12 mouse cellular contexts compared by ENCODE assay signal in the genomic region with DNA sequence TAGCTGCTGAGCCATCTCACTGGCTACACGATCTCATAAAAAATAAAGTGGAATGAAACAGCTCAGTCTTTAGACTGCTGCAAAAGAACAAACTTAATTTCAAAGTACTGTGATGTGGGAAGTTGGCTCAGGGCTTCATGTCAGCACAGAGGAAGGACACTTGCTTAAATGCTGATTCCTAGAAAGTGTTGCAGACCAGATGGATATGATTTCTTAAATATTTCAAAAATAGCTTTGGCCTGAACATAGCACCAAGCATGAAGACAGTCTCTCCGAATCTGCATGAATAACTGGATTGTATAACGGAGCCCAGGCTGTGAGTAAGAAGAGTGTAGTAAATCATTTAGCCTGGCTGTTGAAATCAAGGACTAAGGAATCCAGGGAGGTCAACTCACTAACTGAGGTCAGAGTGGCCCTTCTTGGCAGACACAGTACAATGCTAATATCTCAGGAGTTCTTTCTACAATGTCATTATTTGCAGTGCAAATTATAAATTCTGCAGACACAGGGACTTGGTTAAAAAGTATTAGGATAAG.
DNase-seq lines count a peak whose midpoint lies in the region; ATAC-seq and TF ChIP-seq lines count a peak whose summit lies in the region.
"Had no signal": no experiment of that assay in that cellular context is flagged by ENCODE, and none has a peak within 500 bp of the region (broad histone marks: within the 10 kb centered on the region; RNA-seq: fewer than 3 reads in every experiment).

No protein-coding gene starts in this region.

- intact Hi-C loops in left cerebral cortex, postnatal 25 days (cut with DNase I) = no loop called here

- H3K36me3 ChIP-seq in lung, embryonic 14.5 days (ENCODE audit: insufficient read depth) = no peaks in the 10 kb centered on the region
- no peaks in the 10 kb centered on the region for H3K36me3 ChIP-seq in kidney, adult 2 months (ENCODE audit: control insufficient read depth, insufficient read depth, low read length)
- H3K36me3 ChIP-seq: embryonic facial prominence, embryonic 13.5 days; heart, embryonic 10.5 days; limb, embryonic 13.5 days had no signal

- TF ChIP-seq POLR2A in kidney, adult 2 months (IDR thresholded peaks at IDR 0.05; ENCODE audit: low read depth, low read length) = no peak

- DNase-seq in lung, embryonic 14.5 days = peak; percentile 35
- DNase-seq in lung, postnatal 4 days = no peak
- peak; percentile 5 for DNase-seq in embryo, embryonic 10.5 days (ENCODE audit: low spot score)
- peak; percentile 86 for DNase-seq in kidney, adult 2 months
- DNase-seq in left cerebral cortex, postnatal 25 days (ENCODE audit: low spot score in 2 of 2) = peak; percentile 5 to 86
- DNase-seq in spleen, postnatal 10 days (ENCODE audit: low spot score in 2 of 2) = no peak

- no peak overlapping the region for H3K4me2 ChIP-seq in lung, embryonic 14.5 days
- H3K4me2 ChIP-seq: embryonic facial prominence, embryonic 13.5 days; limb, embryonic 13.5 days had no signal

- no peak overlapping the region for H3K27ac ChIP-seq in lung, embryonic 14.5 days (ENCODE audit: low read depth)
- peak overlapping the region; percentile 38; the same call in 1 of the 2 replicates for H3K27ac ChIP-seq in kidney, adult 2 months (ENCODE audit: insufficient read depth, low read depth, low read length)
- H3K27ac ChIP-seq: embryonic facial prominence, embryonic 13.5 days; heart, embryonic 10.5 days; limb, embryonic 13.5 days had no signal

- TF ChIP-seq CTCF in lung, embryonic 14.5 days (IDR thresholded peaks at IDR 0.05; ENCODE audit: low read depth) = no peak
- TF ChIP-seq CTCF in kidney, adult 2 months (conservative IDR thresholded peaks at IDR 0.05; ENCODE audit: insufficient read depth, insufficient read length, low read depth, low read length) = no peak

- no peak overlapping the region for H3K9ac ChIP-seq in lung, embryonic 14.5 days
- H3K9ac ChIP-seq: embryonic facial prominence, embryonic 13.5 days; limb, embryonic 13.5 days had no signal

- H3K27me3 ChIP-seq in lung, embryonic 14.5 days (ENCODE audit: insufficient read depth, low read length) = no peaks in the 10 kb centered on the region
- H3K27me3 ChIP-seq in kidney, adult 2 months (replicated peaks; ENCODE audit: control insufficient read depth, insufficient read depth, low read length) = no peaks in the 10 kb centered on the region
- H3K27me3 ChIP-seq: embryonic facial prominence, embryonic 13.5 days; limb, embryonic 13.5 days had no signal

- 39% methylated on average over 3 of the region's 3 CpGs for WGBS in lung, embryonic 14.5 days
- WGBS in kidney, adult 2 months = 16% methylated on average over 3 of the region's 3 CpGs

- H3K9me3 ChIP-seq in lung, embryonic 14.5 days (ENCODE audit: low read depth, low read length) = no peaks in the 10 kb centered on the region
- H3K9me3 ChIP-seq: embryonic facial prominence, embryonic 13.5 days; heart, embryonic 10.5 days; limb, embryonic 13.5 days had no signal

- ATAC-seq in lung, embryonic 14.5 days (ENCODE audit: insufficient read depth) = peak; percentile 38; the same call in 1 of the 2 replicates
- no peak for ATAC-seq in megakaryocyte-erythroid progenitor cell, adult 5-6 weeks (replicated peaks; ENCODE audit: low FRiP score, low TSS enrichment, poor library complexity, severe bottlenecking)
- ATAC-seq: forebrain, embryonic 14.5 days had no signal

- H3K4me1 ChIP-seq in lung, embryonic 14.5 days (ENCODE audit: insufficient read depth) = no peaks in the 10 kb centered on the region
- H3K4me1 ChIP-seq in kidney, adult 2 months (ENCODE audit: control insufficient read depth, insufficient read depth, low read length) = peaks cover 6% of the 10 kb centered on the region; the same call in 1 of the 2 replicates
- H3K4me1 ChIP-seq: embryonic facial prominence, embryonic 13.5 days; heart, embryonic 10.5 days; limb, embryonic 13.5 days had no signal

- no peak overlapping the region for H3K4me3 ChIP-seq in lung, embryonic 14.5 days (ENCODE audit: low read depth, low read length)
- H3K4me3 ChIP-seq in kidney, adult 2 months (ENCODE audit: insufficient read depth, low read depth, low read length) = no peak overlapping the region
- H3K4me3 ChIP-seq: embryonic facial prominence, embryonic 13.5 days; heart, embryonic 10.5 days; limb, embryonic 13.5 days; myocyte had no signal

Comparison
In these comparisons a context has a peak if more than half of its experiments do, and no peak if none do; other contexts are left out.
1. DNase-seq: peak in lung, embryonic 14.5 days (single experiment), embryo, embryonic 10.5 days (single experiment), kidney, adult 2 months (single experiment) and left cerebral cortex, postnatal 25 days (2 of 2); none in lung, postnatal 4 days (0 of 2) and spleen, postnatal 10 days (0 of 2).